Mouse (Mus musculus): ENCODE results near the gene Sult1b1. TPM values are rescaled to one million over a fixed set of nuclear protein-coding genes. Genes with fewer than 3 reads are reported as not detected.

The Sult1b1 gene
- total and polyA plus RNA-seq, 3 experiments = not detected

DNA sequence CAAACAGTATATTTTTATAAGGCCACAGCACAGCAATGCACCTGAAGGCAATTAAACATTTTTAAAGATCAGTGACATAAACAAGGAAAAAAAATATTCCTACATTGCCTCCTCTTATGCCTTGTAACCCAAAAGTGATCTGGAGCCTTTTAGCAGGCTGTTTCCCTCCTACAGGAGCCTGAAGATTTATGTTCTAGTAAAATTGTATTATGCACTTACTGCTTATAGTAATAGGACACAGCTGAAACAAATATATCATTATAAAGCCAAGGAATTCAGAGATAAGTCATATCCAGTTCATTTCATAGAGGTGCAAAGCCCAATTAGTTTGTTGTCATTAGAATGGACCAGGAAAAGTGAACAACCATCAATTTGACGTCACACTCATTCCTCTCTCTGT lies 36.2 kb upstream of the Sult1b1 start:
- Histone ChIP-seq H3K4me3 (ENCODE audit: control insufficient read depth in 1 of 2, insufficient read depth in 1 of 2, low read depth in 2 of 2, low read length in 2 of 2) (no peak overlapping the region), H3K9me3 (replicated peaks; ENCODE audit: insufficient read depth, low read length) (no peaks in the 10 kb centered on the region), H3K36me3 (ENCODE audit: control insufficient read depth in 1 of 2, insufficient read depth in 2 of 2, low read length in 2 of 2) (no peaks in the 10 kb centered on the region), H3K79me2 (ENCODE audit: control insufficient read depth, insufficient read depth, low read length, poor library complexity) (no peaks in the 10 kb centered on the region), H3K9ac (ENCODE audit: control insufficient read depth, low read depth, low read length, poor library complexity, severe bottlenecking) (no peak overlapping the region), H3K4me1 (ENCODE audit: control insufficient read depth in 1 of 2, insufficient read depth in 2 of 2, low read length in 2 of 2) (no peaks in the 10 kb centered on the region), H3K27ac (ENCODE audit: control insufficient read depth, low read depth, low read length) (no peak overlapping the region), H3K27me3 (ENCODE audit: control insufficient read depth in 1 of 2, insufficient read depth in 2 of 2, low read length in 2 of 2) (no peaks in the 10 kb centered on the region)
- TF ChIP-seq ZMIZ1 (IDR thresholded peaks at IDR 0.05; ENCODE audit: low read depth, low read length) (no peak), SIN3A (IDR thresholded peaks at IDR 0.05; ENCODE audit: low read length) (no peak), TCF12 (IDR thresholded peaks at IDR 0.05; ENCODE audit: low read depth, low read length) (no peak), EP300 (IDR thresholded peaks at IDR 0.05; ENCODE audit: low read depth in 1 of 2, low read length in 2 of 2) (no peak), NRF1 (IDR thresholded peaks at IDR 0.05; ENCODE audit: insufficient read depth, low read depth, low read length, poor library complexity, severe bottlenecking) (no peak), NELFE (IDR thresholded peaks at IDR 0.05; ENCODE audit: low read depth, low read length) (no peak), MAX (IDR thresholded peaks at IDR 0.05; ENCODE audit: low read length) (no peak), MYC (IDR thresholded peaks at IDR 0.05; ENCODE audit: low read depth, low read length) (no peak), MXI1 (IDR thresholded peaks at IDR 0.05; ENCODE audit: low read depth, low read length) (no peak), MYB (IDR thresholded peaks at IDR 0.05; ENCODE audit: low read depth, low read length) (no peak)
- DNase-seq (ENCODE audit: low read depth, low spot score) = no peak

DNA sequence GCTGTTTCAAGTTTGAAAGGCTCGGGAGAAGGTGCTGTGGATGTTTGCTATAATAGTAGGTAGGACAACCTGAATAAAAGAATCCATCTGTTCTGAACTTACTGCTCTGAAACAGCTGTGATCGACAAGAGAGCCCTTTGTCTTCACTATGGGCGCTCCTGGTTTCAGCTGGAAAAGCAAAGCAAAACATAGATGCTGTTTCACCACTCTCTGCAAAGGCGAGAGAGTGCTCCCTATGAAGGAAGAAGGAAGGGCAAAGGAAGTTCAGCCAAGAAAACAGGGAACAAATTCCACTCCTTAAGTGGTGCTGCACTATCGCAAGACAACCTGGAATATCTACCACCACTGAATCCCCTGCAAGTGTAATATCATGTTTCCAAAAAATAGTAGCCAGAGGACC lies 35.5 kb upstream of the Sult1b1 start:
- Histone ChIP-seq H3K9ac (ENCODE audit: control insufficient read depth, low read depth, low read length, poor library complexity, severe bottlenecking) (no peak overlapping the region), H3K4me3 (ENCODE audit: control insufficient read depth in 1 of 2, insufficient read depth in 1 of 2, low read depth in 2 of 2, low read length in 2 of 2) (no peak overlapping the region), H3K36me3 (ENCODE audit: control insufficient read depth in 1 of 2, insufficient read depth in 2 of 2, low read length in 2 of 2) (no peaks in the 10 kb centered on the region), H3K9me3 (replicated peaks; ENCODE audit: insufficient read depth, low read length) (no peaks in the 10 kb centered on the region), H3K79me2 (ENCODE audit: control insufficient read depth, insufficient read depth, low read length, poor library complexity) (no peaks in the 10 kb centered on the region), H3K27me3 (ENCODE audit: control insufficient read depth in 1 of 2, insufficient read depth in 2 of 2, low read length in 2 of 2) (no peaks in the 10 kb centered on the region), H3K4me1 (ENCODE audit: control insufficient read depth in 1 of 2, insufficient read depth in 2 of 2, low read length in 2 of 2) (no peaks in the 10 kb centered on the region), H3K27ac (ENCODE audit: control insufficient read depth, low read depth, low read length) (no peak overlapping the region)
- no peak for DNase-seq (ENCODE audit: low read depth, low spot score)
- no peak for TF ChIP-seq MYC (IDR thresholded peaks at IDR 0.05; ENCODE audit: low read depth, low read length)
- no peak for TF ChIP-seq NELFE (IDR thresholded peaks at IDR 0.05; ENCODE audit: low read depth, low read length)
- no peak for TF ChIP-seq ZKSCAN1 (IDR thresholded peaks at IDR 0.05; ENCODE audit: low read depth, low read length)
- no peak for TF ChIP-seq BHLHE40 (IDR thresholded peaks at IDR 0.05; ENCODE audit: borderline replicate concordance, low read depth, low read length)
- TF ChIP-seq GABPA (IDR thresholded peaks at IDR 0.05; ENCODE audit: low read depth, low read length) = no peak
- no peak for TF ChIP-seq MEF2A (IDR thresholded peaks at IDR 0.05; ENCODE audit: extremely low read depth, insufficient replicate concordance, low read depth, low read length, poor library complexity, severe bottlenecking)

DNA sequence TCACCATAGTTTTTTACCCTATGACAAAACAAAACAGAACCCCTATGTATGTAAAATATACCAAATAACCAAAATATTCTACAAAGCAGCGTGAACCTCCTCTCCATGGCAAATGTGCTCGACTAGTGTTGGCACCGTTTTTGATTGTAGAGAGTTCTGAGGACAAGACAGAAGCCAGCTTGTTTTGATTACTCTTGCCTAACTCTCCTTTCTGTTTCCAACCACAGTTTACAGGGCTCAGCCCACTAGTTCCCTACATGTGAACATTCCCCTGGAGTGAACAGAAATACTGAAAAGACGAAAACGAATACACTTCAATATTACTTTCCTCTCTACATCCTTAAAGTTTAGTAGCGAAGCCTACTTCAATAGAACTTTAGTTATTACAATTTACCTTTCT lies 34.8 kb upstream of the Sult1b1 start:
- no peak for TF ChIP-seq CHD2 (IDR thresholded peaks at IDR 0.05; ENCODE audit: low read length)
- TF ChIP-seq ZMIZ1 (IDR thresholded peaks at IDR 0.05; ENCODE audit: low read depth, low read length) = no peak
- no peak for TF ChIP-seq RAD21 (IDR thresholded peaks at IDR 0.05; ENCODE audit: low read depth, low read length)
- TF ChIP-seq BHLHE40 (IDR thresholded peaks at IDR 0.05; ENCODE audit: borderline replicate concordance, low read depth, low read length) = no peak
- TF ChIP-seq NRF1 (IDR thresholded peaks at IDR 0.05; ENCODE audit: insufficient read depth, low read depth, low read length, poor library complexity, severe bottlenecking) = no peak
- no peak for TF ChIP-seq GABPA (IDR thresholded peaks at IDR 0.05; ENCODE audit: low read depth, low read length)
- no peak for TF ChIP-seq CTCF (IDR thresholded peaks at IDR 0.05 in 2 of 3, conservative IDR thresholded peaks at IDR 0.05 in 1 of 3; ENCODE audit: control insufficient read depth in 1 of 3, insufficient read depth in 1 of 3, low read depth in 2 of 3, low read length in 3 of 3, poor library complexity in 1 of 3, severe bottlenecking in 1 of 3)
- TF ChIP-seq ZNF384 (IDR thresholded peaks at IDR 0.05; ENCODE audit: low read depth, low read length) = no peak
- no peak for TF ChIP-seq ZC3H11A (IDR thresholded peaks at IDR 0.05; ENCODE audit: low read depth, low read length)
- no peak for TF ChIP-seq TBP (IDR thresholded peaks at IDR 0.05; ENCODE audit: low read depth, low read length)
- TF ChIP-seq MYC (IDR thresholded peaks at IDR 0.05; ENCODE audit: low read depth, low read length) = no peak
- TF ChIP-seq JUND (IDR thresholded peaks at IDR 0.05; ENCODE audit: low read depth, low read length) = no peak
- TF ChIP-seq ZKSCAN1 (IDR thresholded peaks at IDR 0.05; ENCODE audit: low read depth, low read length) = no peak
- no peak for TF ChIP-seq TAL1 (IDR thresholded peaks at IDR 0.05; ENCODE audit: low read length)
- H3K27me3 ChIP-seq (ENCODE audit: control insufficient read depth in 1 of 2, insufficient read depth in 2 of 2, low read length in 2 of 2) = no peaks in the 10 kb centered on the region
- DNase-seq (ENCODE audit: low read depth, low spot score) = no peak
- H3K4me3 ChIP-seq (ENCODE audit: control insufficient read depth in 1 of 2, insufficient read depth in 1 of 2, low read depth in 2 of 2, low read length in 2 of 2) = no peak overlapping the region
- H3K36me3 ChIP-seq (ENCODE audit: control insufficient read depth in 1 of 2, insufficient read depth in 2 of 2, low read length in 2 of 2) = no peaks in the 10 kb centered on the region
- H3K4me1 ChIP-seq (ENCODE audit: control insufficient read depth in 1 of 2, insufficient read depth in 2 of 2, low read length in 2 of 2) = no peaks in the 10 kb centered on the region
- H3K9me3 ChIP-seq (replicated peaks; ENCODE audit: insufficient read depth, low read length) = no peaks in the 10 kb centered on the region
- no peaks in the 10 kb centered on the region for H3K79me2 ChIP-seq (ENCODE audit: control insufficient read depth, insufficient read depth, low read length, poor library complexity)
- H3K9ac ChIP-seq (ENCODE audit: control insufficient read depth, low read depth, low read length, poor library complexity, severe bottlenecking) = no peak overlapping the region
- no peak overlapping the region for H3K27ac ChIP-seq (ENCODE audit: control insufficient read depth, low read depth, low read length)

All from MEL (cell line).